Mouse (Mus musculus) cortical plate, adult 2 months (tissue): ENCODE data around the gene Cds1.
"Not testable (repeated sequence)": the region's sequence is repeated elsewhere in the genome, so short reads cannot be mapped to it uniquely, and the experiment has no call there.

Source experiments
- CTCF ChIP-seq: fragments of 200-500 bp; IDR thresholded peaks from 2 replicates; pipeline ENCODE4 v1.5.1; 2011; ENCODE audit warnings: mild to moderate bottlenecking, control low read depth, low read length; ENCODE audit not compliant: insufficient read depth; ENCODE audit errors: extremely low read depth
- POLR2A ChIP-seq: fragments of 200-500 bp; IDR thresholded peaks from 2 replicates; pipeline ENCODE4 v1.6.1; 2011; ENCODE audit warnings: mild to moderate bottlenecking, low read length, control low read depth; ENCODE audit not compliant: insufficient read depth; ENCODE audit errors: extremely low read depth

DNA sequence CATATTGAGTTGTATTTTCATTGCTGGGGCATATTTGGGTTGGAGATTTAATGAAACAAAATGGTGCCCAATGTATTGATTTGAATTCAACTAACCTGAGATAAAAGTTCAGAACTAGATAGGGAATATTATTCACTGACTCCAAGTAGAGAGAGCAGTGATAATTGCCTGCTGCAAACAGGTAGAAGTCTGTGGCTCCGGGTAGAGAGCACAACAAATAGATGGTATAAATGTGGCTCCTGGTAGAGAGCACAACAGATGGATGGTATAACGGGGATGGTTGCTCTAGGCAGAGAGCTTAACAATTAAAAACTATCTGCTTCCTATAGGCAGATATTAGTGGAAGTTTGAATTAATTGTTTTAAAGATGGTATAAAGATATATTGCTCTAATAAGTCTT is 72.7 kb downstream of the Cds1 start:
- not testable (repeated sequence) for TF ChIP-seq CTCF, POLR2A
